Mouse (Mus musculus) kidney, embryonic 14.5 days (tissue): ENCODE data around the gene Zfp112. TPM values are rescaled to one million over a fixed set of nuclear protein-coding genes. Genes with fewer than 3 reads are reported as not detected.
A peak's percentile ranks its signal among the peaks of the same experiment; 100 is the strongest.
"Not testable (repeated sequence)": the region's sequence is repeated elsewhere in the genome, so short reads cannot be mapped to it uniquely, and the experiment has no call there.

Experiments
- ATAC-seq: fragments of 200-750 bp; cut with Nextera tagmentation; 2 replicates; pipeline ENCODE4 v1.8.0; 2017; ENCODE audit warnings: moderate number of reproducible peaks, mild to moderate bottlenecking, moderate TSS enrichment, moderate library complexity; ENCODE audit not compliant: low FRiP score, low TSS enrichment
- H3K27ac ChIP-seq: fragments of 300-500 bp; sonication (generic); 2 replicates; pipeline ENCODE4 v1.5.1; 2014; ENCODE audit warnings: low read depth, mild to moderate bottlenecking, low read length, moderate library complexity, mixed read lengths
- H3K27me3 ChIP-seq: fragments of 300-500 bp; sonication (generic); 2 replicates; pipeline ENCODE4 v1.6.1; 2014; ENCODE audit warnings: mild to moderate bottlenecking, low read length; ENCODE audit not compliant: control insufficient read depth, insufficient read depth
- H3K36me3 ChIP-seq: fragments of 300-500 bp; sonication (generic); 2 replicates; pipeline ENCODE4 v1.6.1; 2014; ENCODE audit warnings: low read length, mixed read lengths; ENCODE audit not compliant: control insufficient read depth, insufficient read depth
- H3K4me1 ChIP-seq: fragments of 300-500 bp; sonication (generic); 2 replicates; pipeline ENCODE4 v1.6.1; 2014; ENCODE audit warnings: low read length, mixed read lengths; ENCODE audit not compliant: control insufficient read depth, insufficient read depth
- H3K4me2 ChIP-seq: fragments of 300-500 bp; sonication (generic); replicated peaks from 2 replicates; pipeline ENCODE4 v1.6.1; 2014; ENCODE audit warnings: low read depth, mild to moderate bottlenecking, low read length
- H3K4me3 ChIP-seq: fragments of 300-500 bp; sonication (generic); 2 replicates; pipeline ENCODE4 v1.5.1; 2014; ENCODE audit warnings: mild to moderate bottlenecking, low read length
- H3K9ac ChIP-seq: fragments of 300-500 bp; sonication (generic); 2 replicates; pipeline ENCODE4 v1.6.1; 2014; ENCODE audit warnings: low read depth, mild to moderate bottlenecking, low read length, moderate library complexity
- H3K9me3 ChIP-seq: fragments of 300-500 bp; sonication (generic); 2 replicates; pipeline ENCODE4 v1.6.1; 2016; ENCODE audit warnings: low read length; ENCODE audit not compliant: control insufficient read depth
- WGBS: fragments of 180-500 bp; shearing (Covaris S2); extraction: QIAGEN DNeasy Blood & Tissue Kit; methylation state at CpG from one replicate; pipeline ENCODE4 v1.1.7; 2014; 5-methylcytosine and 5-hydroxymethylcytosine counted together
- polyA plus RNA-seq: library from polyadenylated mRNA; unstranded; fragments of >200 nt; fragmentation: Nextera tagmentation; extraction: Ambion mirVana; gene quantifications from 2 replicates; pipeline ENCODE4 v1.2.1, GENCODE M21; 2014

The Zfp112 gene
- 4.0 and 5.3 TPM in 2 replicates for polyA plus RNA-seq

DNA sequence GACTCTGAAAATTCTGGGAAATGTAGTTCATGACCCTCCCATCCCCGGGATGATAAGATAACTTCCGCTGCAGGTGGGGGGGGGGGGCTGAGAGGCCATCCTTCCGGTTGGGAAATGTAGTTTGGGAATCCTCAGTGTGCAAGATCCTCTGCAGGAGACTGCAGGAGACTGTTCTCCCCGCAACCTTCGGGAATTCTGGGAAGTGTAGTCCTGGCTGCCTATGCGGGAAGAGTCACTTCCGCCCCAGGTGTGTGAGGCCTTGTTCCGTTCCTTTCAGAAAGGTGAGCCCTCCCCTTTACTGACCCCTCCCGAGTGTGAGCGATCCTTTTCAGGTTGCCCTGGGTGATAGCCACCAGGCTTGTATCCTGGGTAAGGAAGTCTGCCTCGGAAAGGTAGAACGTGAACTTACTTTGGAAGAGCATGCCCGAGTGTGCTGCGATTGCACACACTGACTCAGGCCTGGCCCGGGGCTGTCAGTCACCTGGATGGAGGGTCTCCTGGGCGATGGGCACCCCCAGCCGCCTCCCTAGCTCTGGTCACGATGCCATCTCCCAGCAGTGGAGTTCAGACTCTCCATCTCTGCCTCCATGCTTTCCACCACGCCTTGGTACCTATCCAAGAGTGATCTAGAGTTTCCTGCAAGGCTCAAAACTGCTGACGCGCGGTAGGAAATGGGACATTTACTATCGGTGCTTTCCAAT is at the start of gene Zfp112:
Gene Zfp112, plus strand, starts transcription at position 159 of the 701 bp plus-strand sequence.
- Histone ChIP-seq H3K4me1 (no peaks in the 10 kb centered on the region), H3K9me3 (peaks cover 24% of the 10 kb centered on the region), H3K27ac (peak within 1 kb of the TSS; percentile 75), H3K27me3 (no peaks in the 10 kb centered on the region), H3K4me2 (peak within 1 kb of the TSS; percentile 72), H3K36me3 (peaks cover 14% of the 10 kb centered on the region; the same call in 1 of the 2 replicates), H3K9ac (peak within 1 kb of the TSS; percentile 75), H3K4me3 (peak within 1 kb of the TSS; percentile 63)
- ATAC-seq = peak; percentile 96
- 2% methylated on average over 23 of the region's 23 CpGs for WGBS

DNA sequence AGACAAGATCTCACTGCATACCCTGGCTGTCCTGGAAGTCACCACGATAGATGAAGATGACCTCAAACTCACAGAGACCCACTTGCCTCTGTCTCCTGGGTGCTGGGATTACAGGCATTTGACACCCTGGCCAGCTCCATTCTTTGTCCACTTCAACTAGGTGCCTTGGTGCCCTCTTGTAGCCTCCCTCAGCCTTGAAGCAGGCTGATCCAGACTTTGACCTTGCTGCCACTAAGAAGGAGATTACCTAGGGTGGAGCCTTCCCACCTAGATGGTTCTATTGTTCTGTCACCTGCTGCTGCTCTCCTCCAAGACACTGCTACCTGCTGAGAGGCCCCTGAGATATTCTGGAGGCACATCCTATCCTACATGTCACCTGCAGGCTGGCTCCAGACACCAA is 37.7 kb upstream of the Zfp112 start:
- H3K27ac ChIP-seq, H3K4me2 ChIP-seq, H3K9me3 ChIP-seq, H3K27me3 ChIP-seq, H3K36me3 ChIP-seq, H3K4me1 ChIP-seq, H3K4me3 ChIP-seq, ATAC-seq, H3K9ac ChIP-seq: not testable (repeated sequence)
- 58% methylated on average over 1 of the region's 1 CpGs for WGBS

DNA sequence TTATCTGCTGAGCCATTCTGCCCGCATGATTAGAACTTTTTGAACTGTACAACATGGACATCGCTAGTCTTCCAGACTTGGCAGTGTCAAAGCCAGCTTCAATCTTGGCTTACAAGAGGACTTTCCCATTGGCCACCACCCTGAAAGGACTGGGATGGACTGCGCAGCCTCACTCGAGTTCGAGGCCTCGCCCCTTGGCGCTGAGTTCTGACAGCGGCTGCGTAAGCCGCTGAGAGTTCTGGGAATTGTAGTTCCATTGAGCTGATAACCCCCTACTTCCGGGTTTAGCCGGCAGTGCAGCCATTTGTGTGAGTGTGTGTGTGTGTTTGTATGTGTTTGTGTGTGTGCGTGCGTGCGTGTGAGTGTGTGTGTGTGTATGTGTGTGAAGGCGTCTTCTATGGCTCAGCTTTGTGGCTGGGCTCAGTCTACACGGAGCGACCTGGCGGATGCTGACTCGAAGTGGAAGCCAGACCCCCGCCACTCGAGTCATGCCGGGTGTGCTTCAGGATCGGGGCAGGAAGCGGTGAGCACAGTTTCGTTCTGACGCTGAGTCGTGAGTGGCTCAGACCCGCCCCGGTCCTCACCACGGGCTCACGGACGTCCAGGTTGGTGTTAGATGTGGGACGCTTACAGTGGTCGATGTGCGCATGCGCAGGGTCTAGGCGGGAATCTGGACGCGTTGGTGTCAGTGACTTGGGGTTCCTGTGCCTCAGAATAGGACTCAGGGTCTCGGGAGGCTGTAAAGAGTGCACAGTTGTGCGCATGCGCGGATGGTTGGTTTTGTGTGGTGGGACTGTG is 30.3 kb upstream of the Zfp112 start, which contains the start of gene Zfp180:
Gene Zfp180, plus strand, starts transcription at position 291 of the 798 bp plus-strand sequence.
- 17% methylated on average over 44 of the region's 44 CpGs for WGBS
- Histone ChIP-seq H3K4me3 (peak within 1 kb of the TSS; percentile 61), H3K27ac (peak within 1 kb of the TSS; percentile 77), H3K9ac (peak within 1 kb of the TSS; percentile 61), H3K27me3 (no peaks in the 10 kb centered on the region), H3K4me2 (peak within 1 kb of the TSS; percentile 84), H3K9me3 (no peaks in the 10 kb centered on the region; the same call in 1 of the 2 replicates), H3K36me3 (peaks cover 13% of the 10 kb centered on the region), H3K4me1 (peaks cover 9% of the 10 kb centered on the region; the same call in 1 of the 2 replicates)
- peak; percentile 97 for ATAC-seq

DNA sequence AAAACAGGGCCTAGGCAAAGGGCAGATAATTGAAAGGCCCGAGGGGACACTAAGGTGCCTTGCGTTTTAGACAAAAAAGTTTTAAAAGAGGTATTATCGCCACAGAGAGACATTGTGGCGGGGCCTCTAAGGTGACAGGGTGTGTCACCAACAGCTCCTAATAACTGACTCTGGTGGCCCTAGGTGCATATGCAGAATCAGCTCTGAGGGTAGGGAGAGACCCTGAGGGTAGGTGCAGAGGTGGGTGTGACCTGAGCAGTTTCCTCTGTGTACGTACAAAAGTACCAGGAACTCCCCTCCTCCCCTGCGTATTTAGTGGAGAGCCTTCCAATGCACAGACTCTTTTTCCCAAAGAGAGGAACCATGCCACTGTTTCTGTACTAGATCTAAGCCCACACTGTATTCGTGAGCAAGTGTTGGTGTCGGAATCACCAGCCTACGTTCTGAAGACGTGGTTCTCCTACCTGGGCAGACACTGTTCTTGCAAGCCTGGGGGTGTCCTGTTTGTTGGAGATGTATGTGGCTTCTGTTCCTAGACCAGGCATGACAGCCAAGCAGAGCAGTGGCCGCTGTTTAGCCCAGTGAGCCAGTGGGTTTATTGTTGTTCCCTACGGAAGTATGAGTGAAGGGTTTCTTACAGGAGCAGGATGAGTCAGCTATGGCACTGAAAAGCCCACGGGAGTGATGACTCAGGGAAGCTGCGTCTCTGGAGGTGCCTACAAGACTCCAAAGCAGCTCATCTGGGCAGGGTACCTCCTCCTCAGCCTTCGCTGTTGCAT is 29.5 kb upstream of the Zfp112 start:
- H3K9me3 ChIP-seq = no peaks in the 10 kb centered on the region; the same call in 1 of the 2 replicates
- peak overlapping the region; percentile 61 for H3K9ac ChIP-seq
- 47% methylated on average over 15 of the region's 15 CpGs for WGBS
- peaks cover 9% of the 10 kb centered on the region; the same call in 1 of the 2 replicates for H3K4me1 ChIP-seq
- peak overlapping the region; percentile 61 for H3K4me3 ChIP-seq
- peak overlapping the region; percentile 84 for H3K4me2 ChIP-seq
- H3K27me3 ChIP-seq = no peaks in the 10 kb centered on the region
- peak; percentile 11 for ATAC-seq
- peaks cover 20% of the 10 kb centered on the region for H3K36me3 ChIP-seq
- H3K27ac ChIP-seq = peak overlapping the region; percentile 77

DNA sequence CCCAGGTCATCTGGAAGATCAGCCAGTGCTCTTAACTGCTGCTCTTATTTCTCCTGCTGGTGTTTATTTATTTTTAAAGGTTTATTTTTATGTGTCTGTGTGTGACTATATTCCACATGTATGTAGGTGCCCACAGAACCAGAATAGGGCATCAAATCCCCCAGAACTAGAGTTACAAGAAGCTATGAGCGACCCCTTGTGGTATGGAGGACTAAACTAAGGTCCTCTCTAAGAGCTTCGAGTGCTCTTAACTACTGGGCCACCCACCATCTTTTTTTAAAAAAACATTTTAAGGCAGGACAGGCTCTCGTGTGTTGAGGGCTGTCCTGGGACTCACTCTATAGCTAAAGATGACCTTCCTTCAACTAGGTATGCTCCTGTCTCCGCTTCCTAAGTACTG is 25.2 kb upstream of the Zfp112 start:
- H3K27ac ChIP-seq = no peak overlapping the region
- no peaks in the 10 kb centered on the region for H3K27me3 ChIP-seq
- H3K4me1 ChIP-seq = peaks cover 9% of the 10 kb centered on the region; the same call in 1 of the 2 replicates
- no peak overlapping the region for H3K4me3 ChIP-seq
- no peak for ATAC-seq
- H3K9me3 ChIP-seq = peaks cover 5% of the 10 kb centered on the region
- WGBS = 94% methylated on average over 4 of the region's 4 CpGs
- H3K4me2 ChIP-seq = no peak overlapping the region
- peaks cover 22% of the 10 kb centered on the region for H3K36me3 ChIP-seq
- H3K9ac ChIP-seq = no peak overlapping the region

DNA sequence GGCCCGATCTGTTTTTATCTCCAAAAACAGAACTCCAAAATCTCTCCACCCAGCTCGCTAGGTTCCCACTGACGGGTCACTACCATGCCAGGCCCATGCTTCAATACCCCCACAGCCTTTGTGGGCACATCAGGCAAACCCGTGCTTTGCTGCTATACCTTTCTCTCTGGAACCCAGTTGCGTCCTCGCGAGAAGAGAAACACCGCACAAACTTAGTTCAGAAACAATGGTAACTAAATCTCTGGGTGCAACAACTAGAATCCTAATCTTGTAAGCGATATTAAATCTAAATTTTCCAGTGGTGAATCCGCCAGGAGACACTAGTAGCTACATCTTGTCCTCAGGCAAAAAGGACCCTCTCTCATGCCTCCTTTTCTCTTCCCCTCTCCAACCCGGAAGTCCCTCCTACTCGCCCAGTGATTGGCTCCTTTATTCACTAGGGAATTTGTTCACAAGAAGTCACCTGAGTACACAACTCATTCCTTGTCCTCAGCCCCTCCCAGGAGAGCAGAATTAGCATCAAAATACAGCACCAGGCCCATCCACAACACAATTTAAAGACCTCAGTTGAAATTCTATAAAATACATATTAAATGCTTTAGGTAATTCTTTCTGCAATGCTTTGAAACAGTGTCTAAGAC is 24.5 kb upstream of the Zfp112 start:
- Histone ChIP-seq H3K9me3 (peaks cover 5% of the 10 kb centered on the region; the same call in 1 of the 2 replicates), H3K4me3 (no peak overlapping the region), H3K9ac (no peak overlapping the region), H3K4me2 (no peak overlapping the region), H3K4me1 (peaks cover 9% of the 10 kb centered on the region; the same call in 1 of the 2 replicates), H3K36me3 (peaks cover 22% of the 10 kb centered on the region), H3K27me3 (no peaks in the 10 kb centered on the region), H3K27ac (no peak overlapping the region)
- WGBS = 96% methylated on average over 12 of the region's 12 CpGs
- ATAC-seq = no peak

DNA sequence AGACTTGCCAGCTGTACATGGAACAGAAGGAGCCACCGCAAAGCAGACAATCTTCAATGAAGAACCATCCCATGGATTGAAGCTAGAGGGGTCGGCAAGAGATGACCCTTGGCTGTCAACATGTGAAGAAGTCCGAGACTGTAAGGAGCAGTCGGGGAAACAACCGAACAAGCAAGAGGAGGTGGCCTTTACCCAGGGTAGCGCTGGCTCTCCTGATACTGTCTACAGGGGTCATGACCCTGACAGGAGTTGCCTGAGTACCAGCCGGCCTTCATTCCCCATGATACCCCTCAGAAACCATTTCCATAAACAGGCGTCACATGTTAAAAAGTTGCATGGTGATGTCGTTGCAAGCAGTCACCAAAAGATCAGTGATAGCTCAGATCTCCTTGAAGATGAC is 7.7 kb upstream of the Zfp112 start:
- WGBS = 96% methylated on average over 9 of the region's 9 CpGs
- peaks cover 91% of the 10 kb centered on the region for H3K36me3 ChIP-seq
- no peak overlapping the region for H3K4me2 ChIP-seq
- H3K27me3 ChIP-seq = no peaks in the 10 kb centered on the region
- ATAC-seq = peak; percentile 34; the same call in 1 of the 2 replicates
- no peak overlapping the region for H3K9ac ChIP-seq
- H3K27ac ChIP-seq = no peak overlapping the region
- peaks cover 89% of the 10 kb centered on the region for H3K9me3 ChIP-seq
- H3K4me1 ChIP-seq = no peaks in the 10 kb centered on the region
- H3K4me3 ChIP-seq = peak overlapping the region; percentile 6; the same call in 1 of the 2 replicates

DNA sequence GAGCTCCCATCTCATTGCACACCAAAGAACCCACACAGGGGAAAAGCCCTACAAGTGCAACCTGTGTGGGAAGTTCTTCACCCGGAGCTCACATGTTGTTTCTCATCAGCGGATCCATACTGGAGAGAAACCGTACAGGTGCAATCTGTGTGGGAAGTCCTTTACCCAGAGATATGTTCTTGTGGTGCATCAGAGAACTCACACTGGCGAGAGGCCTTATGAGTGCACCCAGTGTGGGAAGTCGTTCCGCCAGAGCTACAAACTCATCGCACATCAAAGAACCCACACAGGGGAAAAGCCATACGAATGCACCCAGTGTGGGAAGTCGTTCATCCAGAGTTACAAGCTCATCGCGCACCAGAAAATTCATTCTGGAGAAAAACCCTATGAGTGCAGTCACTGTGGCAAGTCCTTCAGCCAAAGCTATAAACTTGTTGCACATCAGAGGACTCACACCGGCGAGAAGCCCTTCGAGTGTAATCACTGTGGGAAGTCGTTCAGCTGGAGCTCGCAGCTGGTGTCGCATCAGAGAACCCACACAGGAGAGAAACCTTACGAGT is 6.9 kb upstream of the Zfp112 start:
- no peak overlapping the region for H3K27ac ChIP-seq
- peaks cover 84% of the 10 kb centered on the region for H3K36me3 ChIP-seq
- peaks cover 92% of the 10 kb centered on the region for H3K9me3 ChIP-seq
- H3K4me3 ChIP-seq = no peak overlapping the region
- no peak for ATAC-seq
- WGBS = 96% methylated on average over 18 of the region's 18 CpGs
- no peak overlapping the region for H3K9ac ChIP-seq
- H3K4me1 ChIP-seq = no peaks in the 10 kb centered on the region
- H3K4me2 ChIP-seq = no peak overlapping the region
- no peaks in the 10 kb centered on the region for H3K27me3 ChIP-seq
